Mouse (Mus musculus): Measurements from ENCODE around the gene Depdc5. TPM values are rescaled to one million over a fixed set of nuclear protein-coding genes. Genes with fewer than 3 reads are reported as not detected.

The Depdc5 gene
- polyA plus RNA-seq, 1 experiment = 17.1 TPM

- DNase-seq = no peak
- H3K4me3 ChIP-seq (replicated peaks; ENCODE audit: extremely low read depth, low read depth, low read length) = no peak overlapping the region
- WGBS = 40% methylated on average over 3 of the region's 3 CpGs
- H3K4me1 ChIP-seq (ENCODE audit: control insufficient read depth, insufficient read depth, low read length) = no peaks in the 10 kb centered on the region
- TF ChIP-seq CTCF (IDR thresholded peaks at IDR 0.05; ENCODE audit: insufficient read depth, low read length) = no peak
- TF ChIP-seq POLR2A (IDR thresholded peaks at IDR 0.05; ENCODE audit: borderline replicate concordance, extremely low read depth, low read depth, low read length) = no peak
Measured at GRCm38 (mm10) chr5:32950702-32951274, 87.3 kb downstream of the Depdc5 start.

- DNase-seq = no peak
- Histone ChIP-seq H3K4me1 (ENCODE audit: control insufficient read depth, insufficient read depth, low read length) (no peaks in the 10 kb centered on the region), H3K4me3 (replicated peaks; ENCODE audit: extremely low read depth, low read depth, low read length) (no peak overlapping the region)
- TF ChIP-seq CTCF (IDR thresholded peaks at IDR 0.05; ENCODE audit: insufficient read depth, low read length) = no peak
- TF ChIP-seq POLR2A (IDR thresholded peaks at IDR 0.05; ENCODE audit: borderline replicate concordance, extremely low read depth, low read depth, low read length) = no peak
- 77% methylated on average over 4 of the region's 4 CpGs for WGBS
Measured at GRCm38 (mm10) chr5:32955716-32956115, 92.2 kb downstream of the Depdc5 start.

GRCm38 (mm10) chr5:32961616-32962015 lies 98.1 kb downstream of the Depdc5 start:
- Histone ChIP-seq H3K4me3 (replicated peaks; ENCODE audit: extremely low read depth, low read depth, low read length) (no peak overlapping the region), H3K4me1 (ENCODE audit: control insufficient read depth, insufficient read depth, low read length) (no peaks in the 10 kb centered on the region)
- WGBS = 70% methylated on average over 3 of the region's 3 CpGs
- DNase-seq = no peak
- TF ChIP-seq CTCF (IDR thresholded peaks at IDR 0.05; ENCODE audit: insufficient read depth, low read length) (no peak), POLR2A (IDR thresholded peaks at IDR 0.05; ENCODE audit: borderline replicate concordance, extremely low read depth, low read depth, low read length) (no peak)

- no peak for TF ChIP-seq POLR2A (IDR thresholded peaks at IDR 0.05; ENCODE audit: borderline replicate concordance, extremely low read depth, low read depth, low read length)
- TF ChIP-seq CTCF (IDR thresholded peaks at IDR 0.05; ENCODE audit: insufficient read depth, low read length) = no peak
- no peak for DNase-seq
- no peak overlapping the region for H3K4me3 ChIP-seq (replicated peaks; ENCODE audit: extremely low read depth, low read depth, low read length)
- 82% methylated on average over 1 of the region's 1 CpGs for WGBS
- H3K4me1 ChIP-seq (ENCODE audit: control insufficient read depth, insufficient read depth, low read length) = no peaks in the 10 kb centered on the region
Measured at GRCm38 (mm10) chr5:32962581-32962980, 99.1 kb downstream of the Depdc5 start.

GRCm38 (mm10) chr5:32976541-32976940 lies 113.0 kb downstream of the Depdc5 start:
- no peak for DNase-seq
- TF ChIP-seq POLR2A (IDR thresholded peaks at IDR 0.05; ENCODE audit: borderline replicate concordance, extremely low read depth, low read depth, low read length) = no peak
- no peak for TF ChIP-seq CTCF (IDR thresholded peaks at IDR 0.05; ENCODE audit: insufficient read depth, low read length)
- 70% methylated on average over 4 of the region's 4 CpGs for WGBS
- H3K4me3 ChIP-seq (replicated peaks; ENCODE audit: extremely low read depth, low read depth, low read length) = no peak overlapping the region
- H3K4me1 ChIP-seq (ENCODE audit: control insufficient read depth, insufficient read depth, low read length) = no peaks in the 10 kb centered on the region

- Histone ChIP-seq H3K4me3 (replicated peaks; ENCODE audit: extremely low read depth, low read depth, low read length) (no peak overlapping the region), H3K4me1 (ENCODE audit: control insufficient read depth, insufficient read depth, low read length) (no peaks in the 10 kb centered on the region)
- TF ChIP-seq POLR2A (IDR thresholded peaks at IDR 0.05; ENCODE audit: borderline replicate concordance, extremely low read depth, low read depth, low read length) (no peak), CTCF (IDR thresholded peaks at IDR 0.05; ENCODE audit: insufficient read depth, low read length) (no peak)
- DNase-seq = no peak
Measured at GRCm38 (mm10) chr5:32977179-32977578, 113.7 kb downstream of the Depdc5 start.

- no peaks in the 10 kb centered on the region for H3K4me1 ChIP-seq (ENCODE audit: control insufficient read depth, insufficient read depth, low read length)
- TF ChIP-seq POLR2A (IDR thresholded peaks at IDR 0.05; ENCODE audit: borderline replicate concordance, extremely low read depth, low read depth, low read length) (no peak), CTCF (IDR thresholded peaks at IDR 0.05; ENCODE audit: insufficient read depth, low read length) (no peak)
- WGBS = 79% methylated on average over 1 of the region's 1 CpGs
- H3K4me3 ChIP-seq (replicated peaks; ENCODE audit: extremely low read depth, low read depth, low read length) = no peak overlapping the region
- DNase-seq = no peak
Measured at GRCm38 (mm10) chr5:32985379-32985778, 121.9 kb downstream of the Depdc5 start.

- no peak for DNase-seq
- H3K4me3 ChIP-seq (replicated peaks; ENCODE audit: extremely low read depth, low read depth, low read length) = no peak overlapping the region
Measured at GRCm38 (mm10) chr5:32987873-32988272, 124.4 kb downstream of the Depdc5 start.

GRCm38 (mm10) chr5:32989959-32990640 lies 126.6 kb downstream of the Depdc5 start:
- Histone ChIP-seq H3K4me1 (ENCODE audit: control insufficient read depth, insufficient read depth, low read length) (no peaks in the 10 kb centered on the region), H3K4me3 (replicated peaks; ENCODE audit: extremely low read depth, low read depth, low read length) (no peak overlapping the region)
- DNase-seq = no peak
- no peak for TF ChIP-seq POLR2A (IDR thresholded peaks at IDR 0.05; ENCODE audit: borderline replicate concordance, extremely low read depth, low read depth, low read length)
- no peak for TF ChIP-seq CTCF (IDR thresholded peaks at IDR 0.05; ENCODE audit: insufficient read depth, low read length)
- 76% methylated on average over 13 of the region's 13 CpGs for WGBS

More at GRCm38 (mm10) chr5:32987873-32988272, 124.4 kb downstream of the Depdc5 start:
- 100% methylated on average over 1 of the region's 1 CpGs for WGBS
- TF ChIP-seq CTCF (IDR thresholded peaks at IDR 0.05; ENCODE audit: insufficient read depth, low read length) = no peak
- no peak for TF ChIP-seq POLR2A (IDR thresholded peaks at IDR 0.05; ENCODE audit: borderline replicate concordance, extremely low read depth, low read depth, low read length)
- H3K4me1 ChIP-seq (ENCODE audit: control insufficient read depth, insufficient read depth, low read length) = no peaks in the 10 kb centered on the region

- no peak for DNase-seq
- H3K4me1 ChIP-seq (ENCODE audit: control insufficient read depth, insufficient read depth, low read length) = no peaks in the 10 kb centered on the region
- TF ChIP-seq POLR2A (IDR thresholded peaks at IDR 0.05; ENCODE audit: borderline replicate concordance, extremely low read depth, low read depth, low read length) = no peak
- no peak for TF ChIP-seq CTCF (IDR thresholded peaks at IDR 0.05; ENCODE audit: insufficient read depth, low read length)
- no peak overlapping the region for H3K4me3 ChIP-seq (replicated peaks; ENCODE audit: extremely low read depth, low read depth, low read length)
- 51% methylated on average over 8 of the region's 8 CpGs for WGBS
Measured at GRCm38 (mm10) chr5:32991152-32991551, 127.7 kb downstream of the Depdc5 start.

Measured in lung, adult 2 months (tissue).